Mouse (Mus musculus) limb, embryonic 14.5 days (tissue): ENCODE measurements at regions not wholly inside any gene's neighbourhood (a gene's known extent, or its start where the extent isn't known, plus 50 kb on each side); places are given as distances from the start of the nearest gene placed in this dataset.

Experiments
- ATAC-seq: fragments of 200-750 bp; cut with Nextera tagmentation; 2 replicates; pipeline ENCODE4 v1.8.0; 2017; ENCODE audit warnings: low read depth, moderate number of reproducible peaks, moderate TSS enrichment; ENCODE audit not compliant: low FRiP score
- DNase-seq: peaks from one replicate; pipeline ENCODE4 v3.0.0-alpha.2; 2015; ENCODE audit warnings: low spot score
- H3K27ac ChIP-seq: fragments of 300-500 bp; sonication (generic); replicated peaks from 2 replicates; pipeline ENCODE4 v1.5.1; 2014; ENCODE audit warnings: low read depth, mild to moderate bottlenecking, low read length, moderate library complexity, mixed read lengths
- H3K27me3 ChIP-seq: fragments of 300-500 bp; sonication (generic); 2 replicates; pipeline ENCODE4 v1.6.1; 2014; ENCODE audit warnings: low read length, mixed read lengths; ENCODE audit not compliant: control insufficient read depth, insufficient read depth
- H3K36me3 ChIP-seq: fragments of 300-500 bp; sonication (generic); 2 replicates; pipeline ENCODE4 v1.6.1; 2014; ENCODE audit warnings: mild to moderate bottlenecking, low read length, moderate library complexity, mixed read lengths; ENCODE audit not compliant: control insufficient read depth, insufficient read depth
- H3K4me1 ChIP-seq: fragments of 300-500 bp; sonication (generic); 2 replicates; pipeline ENCODE4 v1.6.1; 2014; ENCODE audit warnings: antibody characterized with exemption, low read length, mixed read lengths; ENCODE audit not compliant: control insufficient read depth, insufficient read depth
- H3K4me2 ChIP-seq: fragments of 300-500 bp; sonication (generic); replicated peaks from 2 replicates; pipeline ENCODE4 v1.6.1; 2014; ENCODE audit warnings: low read depth, mild to moderate bottlenecking, low read length, moderate library complexity; ENCODE audit not compliant: severe bottlenecking
- H3K4me3 ChIP-seq: fragments of 300-500 bp; sonication (generic); replicated peaks from 2 replicates; pipeline ENCODE4 v1.5.1; 2014; ENCODE audit warnings: low read length
- H3K9ac ChIP-seq: fragments of 300-500 bp; sonication (generic); 2 replicates; pipeline ENCODE4 v1.6.1; 2014; ENCODE audit warnings: mild to moderate bottlenecking, low read depth, low read length, moderate library complexity; ENCODE audit not compliant: severe bottlenecking
- H3K9me3 ChIP-seq: fragments of 300-500 bp; sonication (generic); 2 replicates; pipeline ENCODE4 v1.6.1; 2016; ENCODE audit warnings: low read length; ENCODE audit not compliant: control insufficient read depth
- POLR2A ChIP-seq: fragments of 200-500 bp; IDR thresholded peaks from 2 replicates; pipeline ENCODE4 v1.8.0; 2012; ENCODE audit warnings: inconsistent platforms, mild to moderate bottlenecking, moderate library complexity, borderline replicate concordance; ENCODE audit not compliant: insufficient read depth, insufficient read length; ENCODE audit errors: extremely low read depth
- WGBS: fragments of 180-500 bp; shearing (Covaris S2); extraction: QIAGEN DNeasy Blood & Tissue Kit; methylation state at CpG from one replicate; pipeline ENCODE4 v1.1.7; 2014; 5-methylcytosine and 5-hydroxymethylcytosine counted together

- no peak for TF ChIP-seq POLR2A
- DNase-seq, result no peak
Observed at GRCm38 (mm10) chr9:113093863-113094390, 614.1 kb downstream of the Pdcd6ip start.

GRCm38 (mm10) chr9:113091881-113092280 lies 616.2 kb downstream of the Pdcd6ip start:
- Histone ChIP-seq H3K9me3 (no peaks in the 10 kb centered on the region), H3K36me3 (no peaks in the 10 kb centered on the region), H3K9ac (no peak overlapping the region), H3K27me3 (no peaks in the 10 kb centered on the region), H3K4me2 (no peak overlapping the region), H3K27ac (no peak overlapping the region), H3K4me3 (no peak overlapping the region), H3K4me1 (no peaks in the 10 kb centered on the region)
- ATAC-seq, result no peak
- DNase-seq, result no peak
- 87% methylated on average over 5 of the region's 5 CpGs for WGBS
- TF ChIP-seq POLR2A, result no peak

More at GRCm38 (mm10) chr9:113093863-113094390, 614.1 kb downstream of the Pdcd6ip start:
- Histone ChIP-seq H3K4me1 (no peaks in the 10 kb centered on the region), H3K4me3 (no peak overlapping the region), H3K36me3 (no peaks in the 10 kb centered on the region), H3K9me3 (no peaks in the 10 kb centered on the region), H3K27me3 (no peaks in the 10 kb centered on the region), H3K4me2 (no peak overlapping the region), H3K27ac (no peak overlapping the region), H3K9ac (no peak overlapping the region)
- ATAC-seq, result no peak
- 44% methylated on average over 13 of the region's 13 CpGs for WGBS

- no peaks in the 10 kb centered on the region for H3K27me3 ChIP-seq
- no peak overlapping the region for H3K4me2 ChIP-seq
- DNase-seq (no peak), ATAC-seq (no peak)
- no peak for TF ChIP-seq POLR2A
- no peak overlapping the region for H3K27ac ChIP-seq
- H3K9ac ChIP-seq, result no peak overlapping the region
- no peaks in the 10 kb centered on the region for H3K36me3 ChIP-seq
- H3K4me1 ChIP-seq, result no peaks in the 10 kb centered on the region
- no peaks in the 10 kb centered on the region for H3K9me3 ChIP-seq
- H3K4me3 ChIP-seq, result no peak overlapping the region
- 83% methylated on average over 10 of the region's 10 CpGs for WGBS
Observed at GRCm38 (mm10) chr9:113087786-113088185, 620.3 kb downstream of the Pdcd6ip start.

- Histone ChIP-seq H3K27ac (no peak overlapping the region), H3K27me3 (no peaks in the 10 kb centered on the region), H3K9me3 (no peaks in the 10 kb centered on the region), H3K4me1 (no peaks in the 10 kb centered on the region), H3K36me3 (no peaks in the 10 kb centered on the region), H3K4me2 (no peak overlapping the region), H3K9ac (no peak overlapping the region), H3K4me3 (no peak overlapping the region)
- DNase-seq (peak; percentile 38), ATAC-seq (peak; percentile 41; the same call in 1 of the 2 replicates)
- WGBS, result 33% methylated on average over 5 of the region's 5 CpGs
- no peak for TF ChIP-seq POLR2A
Observed at GRCm38 (mm10) chr9:113085281-113085810, 622.7 kb downstream of the Pdcd6ip start.

- Histone ChIP-seq H3K9ac (no peak overlapping the region), H3K27me3 (no peaks in the 10 kb centered on the region), H3K4me1 (no peaks in the 10 kb centered on the region), H3K27ac (no peak overlapping the region), H3K4me2 (no peak overlapping the region), H3K9me3 (no peaks in the 10 kb centered on the region), H3K4me3 (no peak overlapping the region), H3K36me3 (no peaks in the 10 kb centered on the region)
- no peak for DNase-seq
- TF ChIP-seq POLR2A, result no peak
- no peak for ATAC-seq
- 76% methylated on average over 3 of the region's 3 CpGs for WGBS
Observed at GRCm38 (mm10) chr9:113074866-113075265, 633.2 kb downstream of the Pdcd6ip start.

- 63% methylated on average over 11 of the region's 11 CpGs for WGBS
- ATAC-seq, result no peak
Observed at GRCm38 (mm10) chr9:113057415-113057814, 650.6 kb downstream of the Pdcd6ip start.

More at GRCm38 (mm10) chr9:113057415-113057814, 650.6 kb downstream of the Pdcd6ip start:
- Histone ChIP-seq H3K9ac (no peak overlapping the region), H3K9me3 (no peaks in the 10 kb centered on the region), H3K27ac (no peak overlapping the region), H3K4me2 (no peak overlapping the region), H3K36me3 (no peaks in the 10 kb centered on the region), H3K4me3 (no peak overlapping the region), H3K27me3 (no peaks in the 10 kb centered on the region), H3K4me1 (no peaks in the 10 kb centered on the region)
- no peak for DNase-seq
- TF ChIP-seq POLR2A, result no peak
